Mouse (Mus musculus): ENCODE data around the gene Zbtb9. TPM values are rescaled to one million over a fixed set of nuclear protein-coding genes. Genes with fewer than 3 reads are reported as not detected.

Gene Zbtb9
- polyA plus RNA-seq, 1 experiment from 2014 or later, result 11.5 TPM

GRCm38 (mm10) chr17:26936921-26937695 lies 35.9 kb upstream of the Zbtb9 start:
- WGBS, result 88% methylated on average over 15 of the region's 15 CpGs
- no peak overlapping the region for H3K4me2 ChIP-seq (ENCODE audit: low read depth, severe bottlenecking)

GRCm38 (mm10) chr17:26937883-26938695 lies 34.9 kb upstream of the Zbtb9 start:
- Histone ChIP-seq H3K4me3 (ENCODE audit: low read depth, low read length) (peak overlapping the region; percentile 70), H3K27me3 (ENCODE audit: control insufficient read depth, insufficient read depth, low read length) (no peaks in the 10 kb centered on the region), H3K27ac (replicated peaks; ENCODE audit: low read depth, low read length) (peak overlapping the region; percentile 57), H3K4me2 (ENCODE audit: low read depth, severe bottlenecking) (peak overlapping the region; percentile 99), H3K4me1 (ENCODE audit: control insufficient read depth, insufficient read depth, low read length) (peaks cover 24% of the 10 kb centered on the region), H3K36me3 (ENCODE audit: control insufficient read depth, insufficient read depth, low read length) (no peaks in the 10 kb centered on the region), H3K9me3 (ENCODE audit: control insufficient read depth, low read length) (no peaks in the 10 kb centered on the region), H3K9ac (ENCODE audit: low read length) (peak overlapping the region; percentile 77)
- DNase-seq (ENCODE audit: low spot score) (peak; percentile 18), ATAC-seq (ENCODE audit: insufficient number of reproducible peaks, low FRiP score, low TSS enrichment, low read depth) (no peak)
- 60% methylated on average over 16 of the region's 16 CpGs for WGBS

More at GRCm38 (mm10) chr17:26936921-26937695, 35.9 kb upstream of the Zbtb9 start:
- H3K27me3 ChIP-seq (ENCODE audit: control insufficient read depth, insufficient read depth, low read length), result no peaks in the 10 kb centered on the region
- no peaks in the 10 kb centered on the region for H3K36me3 ChIP-seq (ENCODE audit: control insufficient read depth, insufficient read depth, low read length)
- DNase-seq (ENCODE audit: low spot score) (peak; percentile 17), ATAC-seq (ENCODE audit: insufficient number of reproducible peaks, low FRiP score, low TSS enrichment, low read depth) (no peak)
- no peak overlapping the region for H3K9ac ChIP-seq (ENCODE audit: low read length)
- peaks cover 24% of the 10 kb centered on the region for H3K4me1 ChIP-seq (ENCODE audit: control insufficient read depth, insufficient read depth, low read length)
- no peaks in the 10 kb centered on the region for H3K9me3 ChIP-seq (ENCODE audit: control insufficient read depth, low read length)
- no peak overlapping the region for H3K4me3 ChIP-seq (ENCODE audit: low read depth, low read length)
- H3K27ac ChIP-seq (replicated peaks; ENCODE audit: low read depth, low read length), result no peak overlapping the region

GRCm38 (mm10) chr17:26938731-26939130 lies 34.2 kb upstream of the Zbtb9 start:
- Histone ChIP-seq H3K27me3 (ENCODE audit: control insufficient read depth, insufficient read depth, low read length) (no peaks in the 10 kb centered on the region), H3K27ac (replicated peaks; ENCODE audit: low read depth, low read length) (peak overlapping the region; percentile 57), H3K4me1 (ENCODE audit: control insufficient read depth, insufficient read depth, low read length) (peaks cover 20% of the 10 kb centered on the region), H3K9ac (ENCODE audit: low read length) (peak overlapping the region; percentile 77), H3K9me3 (ENCODE audit: control insufficient read depth, low read length) (no peaks in the 10 kb centered on the region), H3K36me3 (ENCODE audit: control insufficient read depth, insufficient read depth, low read length) (no peaks in the 10 kb centered on the region), H3K4me2 (ENCODE audit: low read depth, severe bottlenecking) (peak overlapping the region; percentile 99), H3K4me3 (ENCODE audit: low read depth, low read length) (peak overlapping the region; percentile 70)
- ATAC-seq (ENCODE audit: insufficient number of reproducible peaks, low FRiP score, low TSS enrichment, low read depth) (no peak), DNase-seq (ENCODE audit: low spot score) (peak; percentile 37)
- under 1% methylated on average over 22 of the region's 22 CpGs for WGBS

DNA sequence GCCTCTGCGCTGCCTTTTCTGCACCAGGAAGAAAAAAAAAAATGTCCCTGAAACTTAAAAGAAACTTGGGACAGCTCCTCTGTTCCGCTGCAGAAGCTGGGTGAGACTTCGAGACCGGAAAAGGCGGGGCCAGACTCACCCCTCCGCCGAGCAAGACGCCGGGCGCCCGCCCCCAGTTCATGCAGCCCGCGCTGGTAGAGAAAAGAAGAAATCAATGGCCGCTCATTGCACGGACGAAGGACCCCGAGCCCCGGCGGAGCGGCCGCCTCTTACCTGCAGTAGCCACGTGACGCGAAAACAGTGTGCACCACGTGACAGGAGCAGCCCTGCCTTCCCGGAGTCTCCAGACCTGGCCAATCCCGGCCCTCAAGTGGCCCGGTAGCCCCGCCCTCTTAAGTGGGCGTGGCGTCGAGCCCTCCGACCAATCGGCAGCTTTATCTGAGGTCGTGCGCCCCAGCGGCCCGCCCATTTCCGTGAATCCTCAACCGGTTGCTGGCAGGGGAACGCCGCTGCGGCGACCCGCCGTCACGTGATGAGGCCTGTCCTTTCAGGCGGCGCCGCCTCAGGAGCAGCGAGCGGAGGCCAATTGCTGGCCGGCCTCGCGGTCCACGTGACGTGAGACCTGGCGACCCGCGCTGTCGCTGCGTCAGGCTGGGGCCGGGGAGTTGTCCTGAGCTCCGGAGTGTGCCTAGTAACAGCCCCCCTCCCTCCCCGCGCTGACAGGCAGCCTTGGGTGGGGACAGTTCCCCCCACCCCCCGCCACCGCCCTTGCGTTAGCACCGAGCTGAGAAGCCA lies 33.6 kb upstream of the Zbtb9 start, which contains the start of gene Cuta:
Cuta (minus strand) TSS at position 392 of the 795 bp plus-strand sequence.
- Histone ChIP-seq H3K27me3 (ENCODE audit: control insufficient read depth, insufficient read depth, low read length) (no peaks in the 10 kb centered on the region), H3K9me3 (ENCODE audit: control insufficient read depth, low read length) (no peaks in the 10 kb centered on the region), H3K27ac (replicated peaks; ENCODE audit: low read depth, low read length) (peak within 1 kb of the TSS; percentile 84), H3K4me3 (ENCODE audit: low read depth, low read length) (peak within 1 kb of the TSS; percentile 70), H3K9ac (ENCODE audit: low read length) (peak within 1 kb of the TSS; percentile 77), H3K4me2 (ENCODE audit: low read depth, severe bottlenecking) (peak within 1 kb of the TSS; percentile 99), H3K4me1 (ENCODE audit: control insufficient read depth, insufficient read depth, low read length) (peaks cover 19% of the 10 kb centered on the region), H3K36me3 (ENCODE audit: control insufficient read depth, insufficient read depth, low read length) (no peaks in the 10 kb centered on the region)
- peak; percentile 96 for ATAC-seq (ENCODE audit: insufficient number of reproducible peaks, low FRiP score, low TSS enrichment, low read depth)
- WGBS, result under 1% methylated on average over 69 of the region's 70 CpGs
- peak; percentile 99 for DNase-seq (ENCODE audit: low spot score)

- Histone ChIP-seq H3K27ac (replicated peaks; ENCODE audit: low read depth, low read length) (peak overlapping the region; percentile 84), H3K4me1 (ENCODE audit: control insufficient read depth, insufficient read depth, low read length) (peaks cover 19% of the 10 kb centered on the region), H3K9ac (ENCODE audit: low read length) (peak overlapping the region; percentile 72), H3K4me2 (ENCODE audit: low read depth, severe bottlenecking) (peak overlapping the region; percentile 99), H3K9me3 (ENCODE audit: control insufficient read depth, low read length) (no peaks in the 10 kb centered on the region), H3K36me3 (ENCODE audit: control insufficient read depth, insufficient read depth, low read length) (no peaks in the 10 kb centered on the region), H3K4me3 (ENCODE audit: low read depth, low read length) (peak overlapping the region; percentile 70), H3K27me3 (ENCODE audit: control insufficient read depth, insufficient read depth, low read length) (no peaks in the 10 kb centered on the region)
- 0% methylated on average over 3 of the region's 3 CpGs for WGBS
- DNase-seq (ENCODE audit: low spot score) (no peak), ATAC-seq (ENCODE audit: insufficient number of reproducible peaks, low FRiP score, low TSS enrichment, low read depth) (no peak)
Measured at GRCm38 (mm10) chr17:26939973-26940300, 33.0 kb upstream of the Zbtb9 start.

GRCm38 (mm10) chr17:26941031-26941789 lies 31.8 kb upstream of the Zbtb9 start, which contains the start of gene Syngap1:
Syngap1 (plus strand) TSS chr17:26941253.
- Histone ChIP-seq H3K4me3 (ENCODE audit: low read depth, low read length) (peak within 1 kb of the TSS; percentile 70), H3K4me1 (ENCODE audit: control insufficient read depth, insufficient read depth, low read length) (peaks cover 26% of the 10 kb centered on the region), H3K36me3 (ENCODE audit: control insufficient read depth, insufficient read depth, low read length) (no peaks in the 10 kb centered on the region), H3K9me3 (ENCODE audit: control insufficient read depth, low read length) (no peaks in the 10 kb centered on the region), H3K27me3 (ENCODE audit: control insufficient read depth, insufficient read depth, low read length) (no peaks in the 10 kb centered on the region), H3K27ac (replicated peaks; ENCODE audit: low read depth, low read length) (peak within 1 kb of the TSS; percentile 84), H3K4me2 (ENCODE audit: low read depth, severe bottlenecking) (peak within 1 kb of the TSS; percentile 99), H3K9ac (ENCODE audit: low read length) (peak within 1 kb of the TSS; percentile 72)
- peak; percentile 37 for DNase-seq (ENCODE audit: low spot score)
- ATAC-seq (ENCODE audit: insufficient number of reproducible peaks, low FRiP score, low TSS enrichment, low read depth), result no peak
- WGBS, result 2% methylated on average over 24 of the region's 24 CpGs

DNA sequence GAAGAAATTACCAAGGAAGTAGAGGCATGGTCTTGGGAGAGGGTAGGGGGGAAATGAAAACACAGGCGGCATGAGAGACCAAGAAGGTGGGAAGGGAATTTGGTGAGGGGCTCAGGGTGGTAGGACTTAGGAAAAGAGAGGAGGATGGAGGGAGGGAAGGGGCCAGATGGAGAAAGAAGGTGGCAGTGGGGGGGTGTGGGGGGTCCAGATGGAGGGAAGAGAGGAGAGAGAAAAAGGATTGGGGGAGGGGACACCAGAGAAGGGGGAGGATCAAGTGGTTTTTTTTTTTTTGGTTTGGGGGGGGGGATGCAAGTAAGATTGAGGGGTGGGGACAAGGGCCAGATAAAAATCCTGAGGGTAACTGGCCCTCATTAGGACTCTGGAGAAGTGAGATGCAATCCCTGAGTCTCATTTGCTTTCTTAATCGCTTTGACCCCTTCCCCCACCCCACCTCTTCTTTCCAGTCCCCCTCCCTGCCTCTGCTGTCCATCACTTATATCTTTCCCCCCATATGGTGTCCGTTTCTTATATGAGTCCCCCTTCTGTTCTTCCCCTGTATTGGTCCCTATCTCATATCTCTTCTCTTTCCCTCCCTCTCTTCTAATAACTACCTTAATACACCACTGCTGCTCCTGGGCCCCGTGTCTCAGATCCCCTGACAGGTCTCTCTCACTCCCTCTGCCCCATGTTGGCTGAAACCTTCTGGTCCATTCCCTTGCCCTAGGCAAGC lies 31.0 kb upstream of the Zbtb9 start:
- H3K27ac ChIP-seq (replicated peaks; ENCODE audit: low read depth, low read length), result no peak overlapping the region; the same call in 1 of the 2 replicates
- ATAC-seq (ENCODE audit: insufficient number of reproducible peaks, low FRiP score, low TSS enrichment, low read depth) (no peak), DNase-seq (ENCODE audit: low spot score) (no peak)
- no peaks in the 10 kb centered on the region for H3K36me3 ChIP-seq (ENCODE audit: control insufficient read depth, insufficient read depth, low read length)
- H3K4me2 ChIP-seq (ENCODE audit: low read depth, severe bottlenecking), result peak overlapping the region; percentile 64
- H3K4me3 ChIP-seq (ENCODE audit: low read depth, low read length), result peak overlapping the region; percentile 47
- no peaks in the 10 kb centered on the region for H3K27me3 ChIP-seq (ENCODE audit: control insufficient read depth, insufficient read depth, low read length)
- H3K4me1 ChIP-seq (ENCODE audit: control insufficient read depth, insufficient read depth, low read length), result peaks cover 28% of the 10 kb centered on the region
- 12% methylated on average over 4 of the region's 4 CpGs for WGBS
- no peaks in the 10 kb centered on the region for H3K9me3 ChIP-seq (ENCODE audit: control insufficient read depth, low read length)
- peak overlapping the region; percentile 43 for H3K9ac ChIP-seq (ENCODE audit: low read length)
